Mouse (Mus musculus) cerebral cortex, adult 2 months (tissue): Measurements from ENCODE around the gene Ndc1.

Source experiments
- WGBS: fragments of 180-500 bp; shearing (Covaris S2); methylation state at CpG from one replicate; pipeline ENCODE4 v1.1.7; 2018; 5-methylcytosine and 5-hydroxymethylcytosine counted together

The Ndc1 gene

DNA sequence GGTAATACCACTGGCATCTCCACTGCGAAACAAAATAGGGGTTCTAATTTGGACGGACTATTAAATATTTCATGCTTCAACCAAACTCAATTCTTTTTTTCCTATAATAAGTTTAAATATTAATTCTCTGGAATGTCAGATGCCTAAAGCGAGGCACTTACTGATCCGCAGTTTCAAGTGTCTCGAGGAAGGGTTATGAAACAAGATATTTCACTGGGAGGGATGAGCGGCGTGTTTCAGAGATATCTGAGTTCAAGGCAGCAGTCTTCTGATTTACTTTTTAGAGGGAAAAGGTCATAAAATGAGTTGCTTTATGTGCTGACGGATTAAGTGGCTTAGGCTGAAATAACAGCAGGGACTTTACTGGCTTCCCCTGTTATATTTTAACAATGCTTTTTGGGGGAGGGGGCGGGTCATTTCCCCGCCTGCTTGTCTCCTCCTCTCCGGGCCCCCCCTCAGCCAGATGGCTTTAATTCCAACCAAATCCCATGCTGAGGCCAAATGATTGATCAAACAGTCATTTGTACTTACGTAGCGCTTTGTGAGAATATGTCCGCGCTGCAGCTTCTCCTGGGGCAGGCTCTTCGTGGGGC lies 75.4 kb downstream of the Ndc1 start:
- 80% methylated on average over 16 of the region's 16 CpGs for WGBS

GRCm38 (mm10) chr4:107443621-107444020 lies 76.0 kb downstream of the Ndc1 start:
- WGBS = 85% methylated on average over 11 of the region's 11 CpGs

DNA sequence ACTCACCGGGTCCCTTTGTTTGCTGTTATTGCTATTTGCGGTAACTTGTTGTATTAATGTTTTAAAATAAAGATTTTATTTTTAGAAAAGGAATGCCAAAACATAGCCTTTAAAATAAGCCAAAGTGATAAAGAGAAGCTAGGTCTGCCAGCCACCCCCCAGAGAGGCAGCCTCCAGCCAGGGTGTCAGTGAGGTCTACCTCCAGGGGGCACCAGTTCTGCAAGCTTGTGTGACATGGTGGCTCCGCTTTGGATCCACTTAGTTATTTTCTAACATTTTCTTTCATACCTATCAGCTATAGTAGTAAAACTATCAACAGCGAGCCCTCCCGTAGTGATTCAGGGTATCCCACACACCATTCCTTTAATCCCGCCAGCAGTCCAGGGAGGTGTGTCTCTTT lies 80.9 kb downstream of the Ndc1 start:
- 94% methylated on average over 6 of the region's 6 CpGs for WGBS

DNA sequence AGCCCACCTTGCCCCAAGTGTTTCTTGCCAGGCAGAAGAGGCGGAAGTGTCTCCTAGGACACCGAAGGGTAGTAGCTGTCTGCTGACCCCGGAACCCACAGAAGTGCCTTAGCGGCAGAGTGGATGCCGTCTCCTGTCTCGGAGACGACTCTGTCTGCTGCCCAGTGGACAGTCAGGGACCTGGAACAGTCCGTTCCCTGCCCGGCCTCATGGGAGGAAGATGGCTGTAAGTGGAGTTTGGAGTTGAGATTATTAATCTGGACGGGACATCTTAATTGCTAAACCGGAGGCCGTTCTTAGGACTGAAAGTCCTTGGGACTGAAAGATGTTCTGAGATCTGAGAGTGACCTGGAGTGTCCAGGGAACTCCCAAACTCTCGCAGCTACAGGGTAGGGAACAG lies 81.9 kb downstream of the Ndc1 start:
- WGBS = 94% methylated on average over 13 of the region's 13 CpGs

GRCm38 (mm10) chr4:107452266-107453015 lies 84.9 kb downstream of the Ndc1 start:
- 81% methylated on average over 18 of the region's 18 CpGs for WGBS

- 68% methylated on average over 16 of the region's 16 CpGs for WGBS
Observed at GRCm38 (mm10) chr4:107453141-107453984, 85.8 kb downstream of the Ndc1 start.

- 62% methylated on average over 12 of the region's 12 CpGs for WGBS
Observed at GRCm38 (mm10) chr4:107457602-107458001, 90.0 kb downstream of the Ndc1 start.

DNA sequence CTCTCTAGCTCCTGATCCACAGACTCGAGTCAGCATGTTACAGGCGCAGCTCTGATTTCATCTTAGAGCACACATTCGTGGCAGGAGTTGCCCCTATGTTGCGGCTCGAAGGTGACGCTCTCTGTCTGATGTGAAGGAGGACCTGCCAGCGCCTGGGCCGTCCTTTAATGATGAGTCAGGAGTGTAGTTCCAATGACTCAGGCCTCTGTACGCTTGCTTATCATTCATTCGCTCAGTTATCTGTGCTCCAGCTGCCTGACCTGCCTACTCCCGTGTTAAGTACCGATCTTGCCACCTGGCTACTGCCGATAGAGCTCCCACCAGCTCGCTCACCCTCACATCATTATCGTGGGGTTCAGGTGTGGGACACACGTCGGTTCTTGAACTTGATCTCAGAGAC lies 91.3 kb downstream of the Ndc1 start:
- WGBS = 94% methylated on average over 17 of the region's 17 CpGs

- WGBS = 97% methylated on average over 2 of the region's 2 CpGs
Observed at GRCm38 (mm10) chr4:107459461-107459860, 91.9 kb downstream of the Ndc1 start.

DNA sequence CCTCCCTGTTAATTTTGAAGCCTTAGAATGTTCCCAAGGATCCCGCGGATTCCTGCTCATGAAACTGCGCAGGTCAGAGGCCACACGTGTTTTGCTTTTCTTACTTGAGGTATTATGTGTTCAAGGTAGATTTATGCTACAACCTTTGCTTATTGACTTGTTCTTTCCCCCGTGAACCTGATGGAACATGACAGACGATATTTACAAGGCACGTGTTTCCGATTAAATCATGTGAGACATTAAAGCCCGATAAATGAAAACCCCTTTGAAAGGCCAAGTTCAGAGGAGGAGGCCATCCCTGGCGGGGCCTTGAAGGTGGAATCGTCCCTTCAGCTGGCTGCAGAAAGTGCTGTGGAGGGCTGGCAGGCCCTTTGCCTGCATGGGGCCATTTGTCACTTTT lies 92.9 kb downstream of the Ndc1 start:
- whole genome bisulfite sequencing = 93% methylated on average over 11 of the region's 11 CpGs
